Mouse (Mus musculus) kidney, embryonic 16.5 days (tissue): ENCODE results near the gene Slc22a4. TPM values are rescaled to one million over a fixed set of nuclear protein-coding genes. Genes with fewer than 3 reads are reported as not detected.

Source experiments
- ATAC-seq: fragments of 200-750 bp; cut with Nextera tagmentation; 2 replicates; pipeline ENCODE4 v1.8.0; 2017; ENCODE audit warnings: moderate TSS enrichment; ENCODE audit not compliant: low FRiP score, low TSS enrichment
- H3K27ac ChIP-seq: fragments of 300-500 bp; sonication (generic); 2 replicates; pipeline ENCODE4 v1.5.1; 2014; ENCODE audit warnings: low read length
- H3K27me3 ChIP-seq: fragments of 300-500 bp; sonication (generic); 2 replicates; pipeline ENCODE4 v1.6.1; 2014; ENCODE audit warnings: low read length, control low read depth, mixed read lengths; ENCODE audit not compliant: insufficient read depth
- H3K36me3 ChIP-seq: fragments of 300-500 bp; sonication (generic); 2 replicates; pipeline ENCODE4 v1.6.1; 2014; ENCODE audit warnings: low read length, control low read depth, mixed read lengths; ENCODE audit not compliant: insufficient read depth
- H3K4me1 ChIP-seq: fragments of 300-500 bp; sonication (generic); 2 replicates; pipeline ENCODE4 v1.6.1; 2014; ENCODE audit warnings: low read length, control low read depth, mixed read lengths; ENCODE audit not compliant: insufficient read depth
- H3K4me2 ChIP-seq: fragments of 300-500 bp; sonication (generic); replicated peaks from 2 replicates; pipeline ENCODE4 v1.6.1; 2014; ENCODE audit warnings: low read depth, low read length
- H3K4me3 ChIP-seq: fragments of 300-500 bp; sonication (generic); 2 replicates; pipeline ENCODE4 v1.5.1; 2014; ENCODE audit warnings: mild to moderate bottlenecking, low read length
- H3K9ac ChIP-seq: fragments of 300-500 bp; sonication (generic); replicated peaks from 2 replicates; pipeline ENCODE4 v1.6.1; 2014; ENCODE audit warnings: low read length
- H3K9me3 ChIP-seq: fragments of 300-500 bp; sonication (generic); 2 replicates; pipeline ENCODE4 v1.6.1; 2016; ENCODE audit warnings: low read length, control low read depth
- WGBS: fragments of 180-500 bp; shearing (Covaris S2); extraction: QIAGEN DNeasy Blood & Tissue Kit; methylation state at CpG from one replicate; pipeline ENCODE4 v1.1.7; 2014; 5-methylcytosine and 5-hydroxymethylcytosine counted together
- polyA plus RNA-seq: library from polyadenylated mRNA; unstranded; fragments of >200 nt; fragmentation: Nextera tagmentation; extraction: Ambion mirVana; gene quantifications from 2 replicates; pipeline ENCODE4 v1.2.1, GENCODE M21; 2015

The Slc22a4 gene
- polyA plus RNA-seq, 1 experiment from 2014 or later = 1.00 TPM

GRCm38 (mm10) chr11:54058643-54059042 is 30.8 kb upstream of the Slc22a4 start:
- peaks cover 38% of the 10 kb centered on the region for H3K4me1 ChIP-seq
- WGBS = 38% methylated on average over 6 of the region's 6 CpGs
- H3K36me3 ChIP-seq = 0 out of 2 replicates have a peak, but pooled peaks cover 2% of the 10 kb centered on the region
- H3K27ac ChIP-seq = 0 out of 2 replicates have a peak overlapping the region, but pooled peaks have one; percentile 15
- no peaks in the 10 kb centered on the region for H3K27me3 ChIP-seq
- no peak for ATAC-seq
- H3K4me3 ChIP-seq = no peak overlapping the region
- no peaks in the 10 kb centered on the region for H3K9me3 ChIP-seq
- H3K4me2 ChIP-seq = no peak overlapping the region
- peak overlapping the region; percentile 25; the same call in 1 of the 2 replicates for H3K9ac ChIP-seq

- no peak for ATAC-seq
- WGBS = 59% methylated on average over 10 of the region's 10 CpGs
- H3K4me1 ChIP-seq = peaks cover 37% of the 10 kb centered on the region
- H3K9ac ChIP-seq = peak overlapping the region; percentile 25; the same call in 1 of the 2 replicates
- 0 out of 2 replicates have a peak, but pooled peaks cover 2% of the 10 kb centered on the region for H3K36me3 ChIP-seq
- no peaks in the 10 kb centered on the region for H3K27me3 ChIP-seq
- no peak overlapping the region for H3K27ac ChIP-seq
- H3K9me3 ChIP-seq = no peaks in the 10 kb centered on the region
- H3K4me2 ChIP-seq = no peak overlapping the region
- H3K4me3 ChIP-seq = no peak overlapping the region
These were observed 30.2 kb upstream of the Slc22a4 start for GRCm38 (mm10) chr11:54058056-54058617.

GRCm38 (mm10) chr11:54057428-54057827 is 29.5 kb upstream of the Slc22a4 start:
- H3K27me3 ChIP-seq = no peaks in the 10 kb centered on the region
- no peak for ATAC-seq
- no peak overlapping the region for H3K4me3 ChIP-seq
- 0 out of 2 replicates have a peak, but pooled peaks cover 2% of the 10 kb centered on the region for H3K36me3 ChIP-seq
- 44% methylated on average over 2 of the region's 2 CpGs for WGBS
- H3K9ac ChIP-seq = no peak overlapping the region
- H3K9me3 ChIP-seq = no peaks in the 10 kb centered on the region
- peaks cover 32% of the 10 kb centered on the region for H3K4me1 ChIP-seq
- H3K4me2 ChIP-seq = no peak overlapping the region
- no peak overlapping the region for H3K27ac ChIP-seq

DNA sequence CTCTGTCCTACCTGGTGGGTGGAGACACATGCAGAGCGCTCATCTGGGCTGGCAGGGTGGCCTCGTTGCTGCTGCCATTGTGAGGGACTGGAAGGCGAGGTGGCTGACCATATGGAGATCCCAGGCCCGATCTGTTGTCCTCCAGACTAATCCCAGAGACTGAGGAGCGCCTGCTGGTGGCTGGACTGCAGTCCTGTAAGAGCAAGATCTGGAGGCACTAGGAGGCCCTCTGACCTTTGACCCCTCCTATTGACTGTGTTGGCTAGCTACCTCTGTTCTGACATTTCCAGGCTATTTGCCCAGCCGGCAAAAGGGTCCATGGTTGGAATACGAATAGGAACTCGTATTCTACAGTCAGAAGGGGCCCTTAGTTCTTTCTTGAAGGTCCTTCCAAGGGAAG is 28.2 kb upstream of the Slc22a4 start:
- Histone ChIP-seq H3K36me3 (0 out of 2 replicates have a peak, but pooled peaks cover 2% of the 10 kb centered on the region), H3K27ac (no peak overlapping the region), H3K9me3 (no peaks in the 10 kb centered on the region), H3K4me1 (peaks cover 26% of the 10 kb centered on the region), H3K27me3 (no peaks in the 10 kb centered on the region), H3K4me3 (no peak overlapping the region), H3K4me2 (no peak overlapping the region), H3K9ac (no peak overlapping the region)
- no peak for ATAC-seq
- WGBS = 62% methylated on average over 8 of the region's 8 CpGs

DNA sequence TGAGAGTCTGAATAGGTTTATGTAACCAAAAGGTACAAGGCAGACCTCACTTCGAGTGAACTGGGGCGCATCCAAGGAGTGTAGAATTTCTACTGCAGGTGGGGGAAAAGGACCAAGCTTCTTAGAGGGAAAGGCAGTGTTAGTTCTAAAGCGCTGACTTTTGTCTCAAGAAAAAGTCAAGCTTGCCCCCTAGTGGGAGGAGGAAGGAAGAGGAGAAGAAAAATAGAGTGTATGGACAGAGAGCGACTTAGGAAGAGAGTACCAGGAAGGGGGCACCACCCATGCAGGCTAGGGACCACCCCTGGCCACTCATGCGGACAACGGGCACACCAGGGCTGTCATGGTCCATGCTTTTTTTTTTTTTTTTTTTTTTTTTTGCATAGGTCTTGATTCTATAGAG is 26.4 kb upstream of the Slc22a4 start:
- no peak overlapping the region for H3K4me2 ChIP-seq
- H3K9me3 ChIP-seq = no peaks in the 10 kb centered on the region
- 0 out of 2 replicates have a peak, but pooled peaks cover 2% of the 10 kb centered on the region for H3K36me3 ChIP-seq
- H3K27ac ChIP-seq = no peak overlapping the region
- H3K9ac ChIP-seq = no peak overlapping the region
- WGBS = 19% methylated on average over 6 of the region's 6 CpGs
- H3K4me3 ChIP-seq = no peak overlapping the region
- no peak; the same call in 1 of the 2 replicates for ATAC-seq
- H3K27me3 ChIP-seq = no peaks in the 10 kb centered on the region
- H3K4me1 ChIP-seq = peaks cover 9% of the 10 kb centered on the region

- Histone ChIP-seq H3K27me3 (no peaks in the 10 kb centered on the region), H3K9me3 (no peaks in the 10 kb centered on the region), H3K27ac (no peak overlapping the region), H3K9ac (no peak overlapping the region), H3K36me3 (0 out of 2 replicates have a peak, but pooled peaks cover 2% of the 10 kb centered on the region), H3K4me3 (no peak overlapping the region), H3K4me1 (peaks cover 1% of the 10 kb centered on the region), H3K4me2 (no peak overlapping the region)
- ATAC-seq = no peak
- 79% methylated on average over 7 of the region's 7 CpGs for WGBS
These were observed 25.2 kb upstream of the Slc22a4 start for GRCm38 (mm10) chr11:54053090-54053489.

GRCm38 (mm10) chr11:54052128-54052527 is 24.2 kb upstream of the Slc22a4 start:
- H3K36me3 ChIP-seq = 0 out of 2 replicates have a peak, but pooled peaks cover 2% of the 10 kb centered on the region
- 93% methylated on average over 5 of the region's 5 CpGs for WGBS
- no peak for ATAC-seq

DNA sequence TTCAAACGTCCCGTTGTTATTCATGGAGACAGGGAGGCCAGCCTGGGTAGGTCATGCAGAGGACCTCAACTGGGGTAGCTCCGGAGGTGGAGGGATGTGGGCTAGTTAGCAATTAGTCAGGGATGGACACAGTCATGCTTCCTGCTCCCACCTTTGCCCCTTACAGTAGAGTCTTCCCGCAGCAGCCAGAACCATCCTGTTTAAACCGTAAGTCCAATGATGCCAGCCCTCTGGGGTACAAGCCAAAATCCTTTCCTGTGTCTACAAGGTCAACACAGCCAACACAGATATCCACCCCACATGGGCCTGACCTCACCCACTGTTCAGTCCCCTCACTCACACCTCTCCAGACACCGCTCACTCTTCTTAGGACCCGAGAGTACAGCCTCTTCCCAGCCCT is 23.3 kb upstream of the Slc22a4 start:
- Histone ChIP-seq H3K27ac (no peak overlapping the region), H3K4me3 (no peak overlapping the region), H3K27me3 (no peaks in the 10 kb centered on the region), H3K9me3 (no peaks in the 10 kb centered on the region), H3K4me1 (no peaks in the 10 kb centered on the region), H3K9ac (no peak overlapping the region), H3K36me3 (0 out of 2 replicates have a peak, but pooled peaks cover 2% of the 10 kb centered on the region), H3K4me2 (no peak overlapping the region)
- 62% methylated on average over 7 of the region's 7 CpGs for WGBS
- ATAC-seq = peak; percentile 71; the same call in 1 of the 2 replicates

More at GRCm38 (mm10) chr11:54052128-54052527, 24.2 kb upstream of the Slc22a4 start:
- H3K9ac ChIP-seq = no peak overlapping the region
- H3K4me1 ChIP-seq = no peaks in the 10 kb centered on the region
- no peak overlapping the region for H3K4me2 ChIP-seq
- no peak overlapping the region for H3K27ac ChIP-seq
- no peaks in the 10 kb centered on the region for H3K9me3 ChIP-seq
- H3K4me3 ChIP-seq = no peak overlapping the region
- no peaks in the 10 kb centered on the region for H3K27me3 ChIP-seq

GRCm38 (mm10) chr11:54050205-54050604 is 22.3 kb upstream of the Slc22a4 start:
- ATAC-seq = no peak
- Histone ChIP-seq H3K27ac (no peak overlapping the region), H3K9me3 (no peaks in the 10 kb centered on the region), H3K27me3 (no peaks in the 10 kb centered on the region), H3K4me2 (no peak overlapping the region), H3K36me3 (0 out of 2 replicates have a peak, but pooled peaks cover under 1% of the 10 kb centered on the region), H3K4me3 (no peak overlapping the region), H3K9ac (no peak overlapping the region), H3K4me1 (no peaks in the 10 kb centered on the region)
- WGBS = 87% methylated on average over 2 of the region's 2 CpGs

GRCm38 (mm10) chr11:54040676-54041075 is 12.8 kb upstream of the Slc22a4 start:
- ATAC-seq = no peak
- H3K27ac ChIP-seq = no peak overlapping the region
- H3K4me3 ChIP-seq = no peak overlapping the region
- H3K4me1 ChIP-seq = no peaks in the 10 kb centered on the region
- no peaks in the 10 kb centered on the region for H3K27me3 ChIP-seq
- no peak overlapping the region for H3K4me2 ChIP-seq
- no peak overlapping the region for H3K9ac ChIP-seq
- H3K9me3 ChIP-seq = no peaks in the 10 kb centered on the region
- H3K36me3 ChIP-seq = no peaks in the 10 kb centered on the region
- WGBS = 92% methylated on average over 6 of the region's 6 CpGs
